Mouse (Mus musculus): ENCODE data around the gene Lipo4. TPM values are rescaled to one million over a fixed set of nuclear protein-coding genes. Genes with fewer than 3 reads are reported as not detected.
"Not testable (repeated sequence)": the region's sequence is repeated elsewhere in the genome, so short reads cannot be mapped to it uniquely, and the experiment has no call there.

Gene Lipo4
- total RNA-seq (2022): under 1 TPM; 0.12 to 0.44 (median 0.22) TPM

GRCm38 (mm10) chr19:33517680-33518079, at the start of gene Lipo4:
Gene Lipo4 (minus strand): TSS chr19:33517780.
- no peak for DNase-seq (ENCODE audit: low spot score in 2 of 2)

GRCm38 (mm10) chr19:33456426-33456825, 61.2 kb downstream of the Lipo4 start:
- DNase-seq (ENCODE audit: low spot score in 2 of 2): not testable (repeated sequence)

GRCm38 (mm10) chr19:33453725-33454124, 63.9 kb downstream of the Lipo4 start:
- no peak for DNase-seq (ENCODE audit: low spot score in 2 of 2)

Other genes starting within 250 kb of the Lipo4 start
- gene Rnls, start 125.5 kb downstream of the Lipo4 start, total RNA-seq (2022): 10 to 100 TPM in 2 of 4 experiments, 1 to 10 TPM in 2; 9.5 to 10.9 (median 10.3) TPM
- gene Gm8978, start 107.5 kb upstream of the Lipo4 start, total RNA-seq (2022): not detected
- under 1 TPM in 3 of 4 experiments, not detected in 1; 0.24 to 0.44 (median 0.35) TPM for gene Lipo2, start 233.6 kb upstream of the Lipo4 start, total RNA-seq (2022)
- gene Lipo3, start 244.2 kb upstream of the Lipo4 start, total RNA-seq (2022): 1 to 10 TPM; 4.9 to 6.6 (median 5.8) TPM